10 mouse cellular contexts compared by ENCODE assay signal in genomic region chr1:170200379-170200778, GRCm38 (mm10). TPM values are rescaled to one million over a fixed set of nuclear protein-coding genes. Genes with fewer than 3 reads are reported as not detected.
A peak's percentile ranks its signal among the peaks of the same experiment; 100 is the strongest.
DNase-seq lines count a peak whose midpoint lies in the region; ATAC-seq and TF ChIP-seq lines count a peak whose summit lies in the region.
"Had no signal": no experiment of that assay in that cellular context is flagged by ENCODE, and none has a peak within 500 bp of the region (broad histone marks: within the 10 kb centered on the region; RNA-seq: fewer than 3 reads in every experiment).

No protein-coding gene starts in this region.

- no peak overlapping the region for H3K27ac ChIP-seq in forebrain, postnatal 0 days (ENCODE audit: low read depth, low read length)
- H3K27ac ChIP-seq in forebrain, embryonic 12.5 days = no peak overlapping the region
- no peak overlapping the region for H3K27ac ChIP-seq in stomach, postnatal 0 days (replicated peaks)
- H3K27ac ChIP-seq: heart, embryonic 15.5 days; midbrain, embryonic 12.5 days had no signal

- ATAC-seq in forebrain, postnatal 0 days = peak; percentile 53; the same call in 1 of the 2 replicates
- no peak for ATAC-seq in forebrain, embryonic 12.5 days (ENCODE audit: low FRiP score)
- no peak for ATAC-seq in Patski
- 0 out of 2 replicates have a peak, but pooled peaks have one; percentile 35 for ATAC-seq in stomach, postnatal 0 days (ENCODE audit: low FRiP score, low TSS enrichment)
- ATAC-seq in erythroid progenitor cell, adult 5-6 weeks (replicated peaks; ENCODE audit: low FRiP score, poor library complexity, severe bottlenecking) = no peak

- no peak for TF ChIP-seq POLR2A in lung, adult 2 months (IDR thresholded peaks at IDR 0.05; ENCODE audit: borderline replicate concordance, extremely low read depth, low read depth, low read length)

- 80% methylated on average over 3 of the region's 3 CpGs for WGBS in forebrain, postnatal 0 days
- WGBS in forebrain, embryonic 12.5 days = 81% methylated on average over 3 of the region's 3 CpGs
- 80% methylated on average over 3 of the region's 3 CpGs for WGBS in lung, adult 2 months
- WGBS in stomach, postnatal 0 days = 76% methylated on average over 3 of the region's 3 CpGs

- H3K27me3 ChIP-seq in forebrain, postnatal 0 days (ENCODE audit: insufficient read depth, low read length) = no peaks in the 10 kb centered on the region
- H3K27me3 ChIP-seq in forebrain, embryonic 12.5 days = no peaks in the 10 kb centered on the region
- H3K27me3 ChIP-seq in Patski = no peaks in the 10 kb centered on the region
- H3K27me3 ChIP-seq in stomach, postnatal 0 days (ENCODE audit: control insufficient read depth, insufficient read depth, low read length) = no peaks in the 10 kb centered on the region
- H3K27me3 ChIP-seq: heart, embryonic 15.5 days; midbrain, embryonic 12.5 days had no signal

- H3K4me3 ChIP-seq in forebrain, postnatal 0 days (ENCODE audit: low read depth, low read length) = no peak overlapping the region
- H3K4me3 ChIP-seq in forebrain, embryonic 12.5 days (replicated peaks) = no peak overlapping the region
- no peak overlapping the region for H3K4me3 ChIP-seq in lung, adult 2 months (replicated peaks; ENCODE audit: extremely low read depth, low read depth, low read length)
- H3K4me3 ChIP-seq in stomach, postnatal 0 days (ENCODE audit: low read depth, low read length) = no peak overlapping the region
- H3K4me3 ChIP-seq: heart, embryonic 15.5 days; midbrain, embryonic 12.5 days had no signal

- POLR2A ChIA-PET in Patski (lab: Charles Lee) = no interaction called here

- CTCF ChIA-PET in Patski (lab: Charles Lee) = interaction anchor here (0.7 to 3.9 kb wide), 8 partner anchors 9 to 261 kb away, joined by 3 to 18 read pairs (median 3); no protein-coding TSS in a partner anchor

- no peaks in the 10 kb centered on the region for H3K4me1 ChIP-seq in forebrain, postnatal 0 days (ENCODE audit: insufficient read depth)
- no peaks in the 10 kb centered on the region for H3K4me1 ChIP-seq in forebrain, embryonic 12.5 days
- H3K4me1 ChIP-seq in lung, adult 2 months (ENCODE audit: control insufficient read depth, insufficient read depth, low read length) = no peaks in the 10 kb centered on the region
- no peaks in the 10 kb centered on the region for H3K4me1 ChIP-seq in stomach, postnatal 0 days (replicated peaks; ENCODE audit: control insufficient read depth, insufficient read depth)
- H3K4me1 ChIP-seq: heart, embryonic 15.5 days; midbrain, embryonic 12.5 days had no signal

- H3K36me3 ChIP-seq in forebrain, postnatal 0 days (ENCODE audit: insufficient read depth) = peaks cover 61% of the 10 kb centered on the region
- H3K36me3 ChIP-seq in forebrain, embryonic 12.5 days (replicated peaks) = peaks cover 64% of the 10 kb centered on the region
- H3K36me3 ChIP-seq in stomach, postnatal 0 days (ENCODE audit: control insufficient read depth, insufficient read depth, low read length) = peaks cover 16% of the 10 kb centered on the region; the same call in 1 of the 2 replicates

- H3K9me3 ChIP-seq in forebrain, postnatal 0 days (ENCODE audit: low read length) = no peaks in the 10 kb centered on the region
- H3K9me3 ChIP-seq in forebrain, embryonic 12.5 days = no peaks in the 10 kb centered on the region
- H3K9me3 ChIP-seq in stomach, postnatal 0 days (ENCODE audit: control insufficient read depth, low read length) = no peaks in the 10 kb centered on the region
- H3K9me3 ChIP-seq: heart, embryonic 15.5 days; midbrain, embryonic 12.5 days had no signal

- in situ Hi-C loops in Patski (cut with MboI; ENCODE audit: low pct_unique_long_range_greater_than_20kb) = no loop called here

- no peak overlapping the region for H3K4me2 ChIP-seq in forebrain, postnatal 0 days (ENCODE audit: low read depth)
- H3K4me2 ChIP-seq in forebrain, embryonic 12.5 days = no peak overlapping the region
- no peak overlapping the region for H3K4me2 ChIP-seq in stomach, postnatal 0 days (replicated peaks; ENCODE audit: low read depth)
- H3K4me2 ChIP-seq: heart, embryonic 15.5 days; midbrain, embryonic 12.5 days had no signal

- peak; percentile 61 for TF ChIP-seq CTCF in forebrain, postnatal 0 days (IDR thresholded peaks at IDR 0.05; ENCODE audit: low read depth)
- 0 out of 2 replicates have a peak, but pooled peaks have one; percentile 18 for TF ChIP-seq CTCF in lung, adult 2 months (IDR thresholded peaks at IDR 0.05; ENCODE audit: insufficient read depth, low read length)
- TF ChIP-seq CTCF in Patski (IDR thresholded peaks at IDR 0.05) = peak; percentile 58
- TF ChIP-seq CTCF in stomach, postnatal 0 days (IDR thresholded peaks at IDR 0.05; ENCODE audit: low read depth) = peak; percentile 69

- DNase-seq in forebrain, postnatal 0 days = peak; percentile 39
- DNase-seq in lung, adult 2 months = no peak
- no peak for DNase-seq in lung, adult 18-20 months
- DNase-seq in Patski (ENCODE audit: low read depth, low spot score) = no peak
- peak; percentile 62 for DNase-seq in induced T-regulatory cell, adult 2 months (ENCODE audit: low read depth)
- peak; percentile 49 for DNase-seq in stomach, postnatal 0 days (ENCODE audit: low spot score)

- no peak for TF ChIP-seq EP300 in stomach, postnatal 0 days (optimal IDR thresholded peaks at IDR 0.05)

- no peak overlapping the region for H3K9ac ChIP-seq in forebrain, postnatal 0 days
- H3K9ac ChIP-seq in forebrain, embryonic 12.5 days = no peak overlapping the region
- no peak overlapping the region for H3K9ac ChIP-seq in stomach, postnatal 0 days (ENCODE audit: low read length)
- H3K9ac ChIP-seq: heart, embryonic 15.5 days; midbrain, embryonic 12.5 days had no signal

RNA-seq across cellular contexts. Expression of gene Uhmk1, which starts 14.8 kb away (rescaled TPM):
- 34.5 and 44.1 TPM in 2 replicates for total RNA-seq in forebrain, postnatal 0 days (2014; rRNA removed)
- polyA plus RNA-seq in forebrain, postnatal 0 days (2015; fragmentation: Nextera tagmentation; extraction: Ambion mirVana) = 4.7 and 6.8 TPM in 2 replicates
- 14.3 and 14.8 TPM in 2 replicates for polyA plus RNA-seq in forebrain, embryonic 12.5 days (2016; fragmentation: Nextera tagmentation; extraction: Ambion mirVana)
- polyA plus RNA-seq in lung, adult 2 months (2012; rRNA removed) = 13.0 and 18.3 TPM in 2 replicates
- polyA plus RNA-seq in Patski (2021) = 47.4 TPM
- polyA plus RNA-seq in stomach, postnatal 0 days (2015; fragmentation: Nextera tagmentation; extraction: Ambion mirVana) = 4.1 TPM in 2 replicates
- 47.6 and 56.2 TPM in 2 replicates for total RNA-seq in erythroid progenitor cell, adult 5-6 weeks (2015; ENCODE audit: low replicate concordance)
- 40.4 and 45.2 TPM in 2 replicates for total RNA-seq in erythroid progenitor cell, adult 5-6 weeks (2017; ENCODE audit: low replicate concordance)

RNA-seq across cellular contexts. Expression of gene Uap1, which starts 25.6 kb away (rescaled TPM):
- 47.6 and 48.5 TPM in 2 replicates for total RNA-seq in forebrain, postnatal 0 days (2014; rRNA removed)
- polyA plus RNA-seq in forebrain, postnatal 0 days (2015; fragmentation: Nextera tagmentation; extraction: Ambion mirVana) = 49.0 and 58.0 TPM in 2 replicates
- 59.0 and 60.5 TPM in 2 replicates for polyA plus RNA-seq in forebrain, embryonic 12.5 days (2016; fragmentation: Nextera tagmentation; extraction: Ambion mirVana)
- polyA plus RNA-seq in lung, adult 2 months (2012; rRNA removed) = 17.2 and 19.4 TPM in 2 replicates
- 75.2 TPM for polyA plus RNA-seq in Patski (2021)
- 65.0 and 66.3 TPM in 2 replicates for polyA plus RNA-seq in stomach, postnatal 0 days (2015; fragmentation: Nextera tagmentation; extraction: Ambion mirVana)
- total RNA-seq in erythroid progenitor cell, adult 5-6 weeks (2015; ENCODE audit: low replicate concordance) = 43.6 and 45.7 TPM in 2 replicates
- 48.4 and 79.2 TPM in 2 replicates for total RNA-seq in erythroid progenitor cell, adult 5-6 weeks (2017; ENCODE audit: low replicate concordance)

RNA-seq across cellular contexts. Expression of gene Sh2d1b2, which starts 32.2 kb away (rescaled TPM):
- total RNA-seq in forebrain, postnatal 0 days (2014; rRNA removed) = not detected in 2 replicates
- polyA plus RNA-seq in forebrain, postnatal 0 days (2015; fragmentation: Nextera tagmentation; extraction: Ambion mirVana) = not detected in 2 replicates
- not detected in 2 replicates for polyA plus RNA-seq in forebrain, embryonic 12.5 days (2016; fragmentation: Nextera tagmentation; extraction: Ambion mirVana)
- 0.23 TPM in 1 of 2 replicates, not detected in the other for polyA plus RNA-seq in lung, adult 2 months (2012; rRNA removed)
- not detected for polyA plus RNA-seq in Patski (2021)
- polyA plus RNA-seq in stomach, postnatal 0 days (2015; fragmentation: Nextera tagmentation; extraction: Ambion mirVana) = not detected in 2 replicates
- total RNA-seq in erythroid progenitor cell, adult 5-6 weeks (2015; ENCODE audit: low replicate concordance) = not detected in 2 replicates
- not detected in 2 replicates for total RNA-seq in erythroid progenitor cell, adult 5-6 weeks (2017; ENCODE audit: low replicate concordance)
- polyA plus RNA-seq: heart, embryonic 15.5 days; midbrain, embryonic 12.5 days had no signal

Comparison
In these comparisons a context has a peak if more than half of its experiments do, and no peak if none do; other contexts are left out.
1. ATAC-seq: peak in forebrain, postnatal 0 days (single experiment) and stomach, postnatal 0 days (single experiment); none in forebrain, embryonic 12.5 days (single experiment), Patski (single experiment) and erythroid progenitor cell, adult 5-6 weeks (single experiment).
2. DNase-seq: peak in forebrain, postnatal 0 days (single experiment), induced T-regulatory cell, adult 2 months (single experiment) and stomach, postnatal 0 days (single experiment); none in lung, adult 2 months (single experiment), lung, adult 18-20 months (0 of 2) and Patski (single experiment).
3. CTCF ChIP-seq: peak in every context shown above with its lines; median percentile 69 in stomach, postnatal 0 days; 61 in forebrain, postnatal 0 days; 58 in Patski; 18 in lung, adult 2 months.